Mouse (Mus musculus): Measurements from ENCODE around the gene Brwd3.

- TF ChIP-seq CTCF (IDR thresholded peaks at IDR 0.05; ENCODE audit: insufficient read depth, low read length) (no peak), POLR2A (IDR thresholded peaks at IDR 0.05; ENCODE audit: borderline replicate concordance, extremely low read depth, low read depth, low read length) (no peak)
Observed at GRCm38 (mm10) chrX:108836416-108836815, 2.2 kb upstream of the Brwd3 start.
